Mouse (Mus musculus): Measurements from ENCODE around the gene Eri2.

DNA sequence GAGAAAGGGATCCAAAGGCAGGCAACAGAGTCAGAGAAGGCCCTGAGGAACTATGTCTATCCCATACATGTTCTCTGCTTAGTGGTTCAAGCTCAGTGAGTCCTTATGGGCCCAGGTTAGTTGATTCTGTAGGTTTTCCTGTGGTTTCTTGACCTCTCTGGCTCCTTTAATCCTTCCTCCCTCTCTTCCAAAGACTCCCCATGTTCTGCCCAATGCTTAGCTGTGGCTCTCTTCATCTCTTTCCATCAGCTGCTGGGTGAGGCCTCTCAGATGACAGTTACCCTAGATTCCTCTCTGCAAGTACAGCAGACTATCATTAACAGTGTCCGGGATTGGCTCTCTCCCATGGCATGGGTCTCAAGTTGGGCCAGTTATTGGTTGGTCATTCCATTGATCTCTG, 41.5 kb upstream of the Eri2 start:
- no peak for TF ChIP-seq CTCF (IDR thresholded peaks at IDR 0.05; ENCODE audit: borderline replicate concordance, insufficient read depth, low read length)
- TF ChIP-seq POLR2A (IDR thresholded peaks at IDR 0.05; ENCODE audit: low read depth, low read length) = no peak

Data from embryonic fibroblast, embryonic 13.5 days (primary cell).